Mouse (Mus musculus) kidney, adult 2 months (tissue): ENCODE results near the gene Celf2.

Source experiments
- CTCF ChIP-seq: fragments of 200-500 bp; conservative IDR thresholded peaks from 2 replicates; pipeline ENCODE4 v1.5.1; 2011; ENCODE audit warnings: low read depth, mild to moderate bottlenecking, control low read depth, low read length, moderate library complexity, mixed read lengths; ENCODE audit not compliant: insufficient read depth, insufficient read length
- POLR2A ChIP-seq: fragments of 200-500 bp; IDR thresholded peaks from one replicate; pipeline ENCODE4 v1.6.1; 2011; ENCODE audit warnings: low read depth, low read length, control low read depth

- TF ChIP-seq CTCF, result no peak
- TF ChIP-seq POLR2A, result no peak
Measured at GRCm38 (mm10) chr2:6715562-6715961, 793.8 kb downstream of the Celf2 start.
